Mouse (Mus musculus): Measurements from ENCODE around the gene Ccdc153. TPM values are rescaled to one million over a fixed set of nuclear protein-coding genes. Genes with fewer than 3 reads are reported as not detected.

Ccdc153 gene
- polyA plus RNA-seq, 1 experiment from 2014 or later = not detected

DNA sequence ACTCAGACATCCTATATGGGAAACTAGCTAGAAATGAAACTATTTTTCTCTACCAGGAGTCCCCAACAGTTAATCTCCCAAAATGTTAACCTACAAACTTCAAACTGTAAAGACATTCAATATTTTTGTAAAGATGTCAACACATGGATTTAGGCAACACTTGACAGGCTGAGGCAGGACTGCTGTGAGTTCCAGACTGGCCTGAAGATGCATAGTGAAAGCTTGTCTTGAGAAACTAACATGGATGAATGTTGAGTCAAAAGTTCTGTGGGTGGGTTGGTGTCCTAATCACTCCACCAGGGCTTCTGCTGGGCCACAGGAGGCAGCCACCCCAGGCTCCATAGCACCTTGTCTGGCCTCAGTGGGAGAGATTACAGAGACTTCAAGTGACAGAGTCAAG, 8.9 kb upstream of the Ccdc153 start:
- H3K27me3 ChIP-seq (ENCODE audit: insufficient read depth, low read length) = no peaks in the 10 kb centered on the region
- H3K4me3 ChIP-seq (replicated peaks; ENCODE audit: low read depth, low read length) = no peak overlapping the region
- ATAC-seq (replicated peaks; ENCODE audit: low FRiP score, low read depth) (no peak), DNase-seq (ENCODE audit: low spot score) (no peak)
- no peaks in the 10 kb centered on the region for H3K36me3 ChIP-seq (ENCODE audit: insufficient read depth, low read length)
- no peaks in the 10 kb centered on the region for H3K9me3 ChIP-seq (replicated peaks; ENCODE audit: low read length)
- TF ChIP-seq CTCF (IDR thresholded peaks at IDR 0.05; ENCODE audit: low read depth) = no peak
- H3K9ac ChIP-seq (ENCODE audit: low read depth, low read length) = no peak overlapping the region
- H3K4me2 ChIP-seq (ENCODE audit: low read length) = no peak overlapping the region
- no peaks in the 10 kb centered on the region; the same call in 1 of the 2 replicates for H3K4me1 ChIP-seq (replicated peaks; ENCODE audit: insufficient read depth, low read length)
- no peak overlapping the region for H3K27ac ChIP-seq

DNA sequence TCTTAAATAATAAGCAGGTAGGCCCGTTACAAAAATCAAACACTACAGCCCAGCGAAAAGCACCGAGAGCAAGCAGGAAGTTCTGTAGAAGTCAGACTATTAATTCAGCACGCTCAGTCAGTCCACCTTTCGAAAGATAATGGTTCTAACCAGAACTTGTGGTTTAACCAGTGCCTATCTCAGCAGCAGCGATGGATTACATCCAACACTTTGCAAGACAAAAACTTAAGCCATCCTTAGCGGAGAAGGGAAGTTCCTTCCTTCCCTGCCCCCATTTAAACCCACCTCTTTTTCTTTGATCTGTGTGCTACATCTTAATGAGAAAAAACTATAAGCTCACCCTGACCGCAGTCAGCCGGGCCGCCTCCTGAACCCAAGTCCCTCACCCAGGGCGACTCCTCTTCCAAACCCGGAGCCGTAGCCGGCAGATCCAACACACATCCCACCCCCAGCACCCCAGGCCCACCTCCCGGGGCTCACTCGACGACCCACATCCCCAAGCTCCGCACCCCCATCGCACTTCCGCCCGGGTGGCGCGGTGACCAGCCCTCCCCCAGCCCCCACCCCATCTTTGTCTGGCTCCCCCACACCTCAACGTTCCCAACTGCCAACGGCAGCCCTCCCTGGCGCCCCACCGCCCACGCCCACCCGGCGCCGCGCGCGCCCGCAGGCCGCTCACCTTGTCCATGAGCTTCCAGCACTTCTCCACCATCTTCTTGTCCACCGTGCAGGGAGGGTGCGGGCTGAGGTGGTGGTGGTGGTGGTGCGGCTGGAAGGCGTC, 7.3 kb upstream of the Ccdc153 start:
- peak; percentile 57 for DNase-seq (ENCODE audit: low spot score)
- Histone ChIP-seq H3K27ac (peak overlapping the region; percentile 94), H3K9me3 (replicated peaks; ENCODE audit: low read length) (no peaks in the 10 kb centered on the region), H3K4me3 (replicated peaks; ENCODE audit: low read depth, low read length) (peak overlapping the region; percentile 97), H3K4me1 (replicated peaks; ENCODE audit: insufficient read depth, low read length) (no peaks in the 10 kb centered on the region), H3K36me3 (ENCODE audit: insufficient read depth, low read length) (no peaks in the 10 kb centered on the region), H3K9ac (ENCODE audit: low read depth, low read length) (peak overlapping the region; percentile 88), H3K27me3 (ENCODE audit: insufficient read depth, low read length) (no peaks in the 10 kb centered on the region), H3K4me2 (ENCODE audit: low read length) (peak overlapping the region; percentile 64)
- peak; percentile 71 for ATAC-seq (replicated peaks; ENCODE audit: low FRiP score, low read depth)
- WGBS = under 1% methylated on average over 40 of the region's 40 CpGs
- no peak for TF ChIP-seq CTCF (IDR thresholded peaks at IDR 0.05; ENCODE audit: low read depth)

DNA sequence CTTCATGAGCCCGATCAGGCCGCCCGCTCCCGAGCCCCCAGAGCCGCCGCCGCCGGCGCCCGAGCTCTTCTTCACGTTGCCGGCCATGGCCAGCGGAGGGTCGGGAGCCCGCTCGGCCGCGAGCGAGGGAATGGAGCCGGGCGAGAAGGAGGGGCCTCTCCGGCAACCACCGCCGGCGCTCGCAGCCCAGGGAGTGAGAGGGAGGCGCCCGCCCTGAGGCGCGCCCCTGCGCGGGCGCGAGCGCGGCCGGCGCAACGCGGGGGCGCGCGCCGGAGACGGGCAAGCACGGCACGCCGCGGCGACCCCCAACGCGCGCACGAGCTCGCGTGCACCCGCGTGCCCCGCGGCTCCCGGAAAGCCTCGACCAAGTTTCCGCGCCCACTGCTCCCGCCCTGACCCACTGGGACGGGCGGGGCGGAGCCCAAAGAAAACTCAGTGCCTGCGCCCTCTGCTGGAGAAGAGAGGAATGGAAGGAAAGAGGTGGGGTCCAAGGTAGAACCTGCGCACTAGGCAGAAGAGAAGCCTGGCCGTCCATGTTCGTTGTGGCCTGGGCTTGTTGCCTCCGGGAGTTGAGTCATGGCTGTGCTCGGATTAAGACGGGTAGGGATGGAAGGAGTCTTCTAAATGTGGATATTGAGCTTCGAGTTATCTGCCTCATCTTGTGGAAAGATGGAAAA, 6.5 kb upstream of the Ccdc153 start, which contains the start of gene Cbl:
Gene Cbl (minus strand): TSS at position 248 of the 677 bp plus-strand sequence.
- Histone ChIP-seq H3K9ac (ENCODE audit: low read depth, low read length) (peak within 1 kb of the TSS; percentile 88), H3K4me2 (ENCODE audit: low read length) (peak within 1 kb of the TSS; percentile 64), H3K27ac (peak within 1 kb of the TSS; percentile 94), H3K4me1 (replicated peaks; ENCODE audit: insufficient read depth, low read length) (no peaks in the 10 kb centered on the region), H3K4me3 (replicated peaks; ENCODE audit: low read depth, low read length) (peak within 1 kb of the TSS; percentile 97), H3K9me3 (replicated peaks; ENCODE audit: low read length) (no peaks in the 10 kb centered on the region), H3K27me3 (ENCODE audit: insufficient read depth, low read length) (no peaks in the 10 kb centered on the region), H3K36me3 (ENCODE audit: insufficient read depth, low read length) (no peaks in the 10 kb centered on the region)
- ATAC-seq (replicated peaks; ENCODE audit: low FRiP score, low read depth) (peak; percentile 92), DNase-seq (ENCODE audit: low spot score) (peak; percentile 98)
- peak; percentile 98 for TF ChIP-seq CTCF (IDR thresholded peaks at IDR 0.05; ENCODE audit: low read depth)
- WGBS = under 1% methylated on average over 71 of the region's 76 CpGs

DNA sequence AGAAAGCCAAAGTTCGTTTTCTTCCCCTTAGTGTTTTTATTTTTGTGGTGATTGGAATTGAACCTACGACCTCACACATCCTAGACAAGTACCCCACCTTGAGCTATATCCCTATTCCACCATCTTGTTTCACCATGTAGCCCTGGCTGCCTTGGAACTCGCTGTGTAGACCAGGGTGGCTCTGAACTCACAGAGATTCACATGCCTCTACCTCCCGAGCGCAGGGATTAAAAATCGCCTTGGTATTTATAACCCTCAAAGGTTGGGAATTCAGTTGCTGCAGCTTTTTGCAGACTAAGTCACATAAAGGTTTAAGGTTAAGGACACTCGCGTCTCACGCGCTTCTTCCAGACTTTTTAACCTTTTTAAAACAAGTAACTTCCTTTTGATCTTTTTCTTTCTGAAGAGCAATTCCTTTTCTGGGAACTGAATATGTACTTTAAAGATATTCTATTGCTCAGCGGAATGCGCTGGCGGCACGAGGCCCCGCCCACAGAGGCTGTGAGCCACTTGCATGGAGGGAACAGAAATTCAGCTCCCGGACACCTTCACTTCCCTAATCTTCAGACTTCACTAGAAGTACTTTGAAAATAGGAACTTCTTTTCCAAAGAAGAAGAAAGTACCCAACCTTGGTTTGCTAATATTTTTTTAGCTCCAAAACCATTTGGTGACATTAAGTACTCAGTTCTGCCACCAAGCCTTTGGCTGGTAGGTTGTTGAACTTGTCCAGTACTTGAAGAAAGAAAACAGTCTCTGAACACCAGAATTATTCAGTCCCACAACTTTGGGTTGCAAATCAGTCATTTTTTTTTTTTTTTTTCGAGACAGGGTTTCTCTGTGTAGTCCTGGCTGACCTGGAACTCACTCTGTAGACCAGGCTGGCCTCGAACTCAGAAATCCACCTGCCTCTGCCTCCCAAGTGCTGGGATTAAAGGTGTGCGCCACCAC, 5.7 kb upstream of the Ccdc153 start:
- Histone ChIP-seq H3K4me1 (replicated peaks; ENCODE audit: insufficient read depth, low read length) (no peaks in the 10 kb centered on the region), H3K4me3 (replicated peaks; ENCODE audit: low read depth, low read length) (peak overlapping the region; percentile 97), H3K9ac (ENCODE audit: low read depth, low read length) (no peak overlapping the region; the same call in 1 of the 2 replicates), H3K4me2 (ENCODE audit: low read length) (peak overlapping the region; percentile 53), H3K27ac (peak overlapping the region; percentile 72), H3K9me3 (replicated peaks; ENCODE audit: low read length) (no peaks in the 10 kb centered on the region), H3K27me3 (ENCODE audit: insufficient read depth, low read length) (no peaks in the 10 kb centered on the region), H3K36me3 (ENCODE audit: insufficient read depth, low read length) (no peaks in the 10 kb centered on the region)
- DNase-seq (ENCODE audit: low spot score) = peak; percentile 69
- ATAC-seq (replicated peaks; ENCODE audit: low FRiP score, low read depth) = peak; percentile 8; the same call in 1 of the 2 replicates
- WGBS = 24% methylated on average over 19 of the region's 19 CpGs
- TF ChIP-seq CTCF (IDR thresholded peaks at IDR 0.05; ENCODE audit: low read depth) = no peak

DNA sequence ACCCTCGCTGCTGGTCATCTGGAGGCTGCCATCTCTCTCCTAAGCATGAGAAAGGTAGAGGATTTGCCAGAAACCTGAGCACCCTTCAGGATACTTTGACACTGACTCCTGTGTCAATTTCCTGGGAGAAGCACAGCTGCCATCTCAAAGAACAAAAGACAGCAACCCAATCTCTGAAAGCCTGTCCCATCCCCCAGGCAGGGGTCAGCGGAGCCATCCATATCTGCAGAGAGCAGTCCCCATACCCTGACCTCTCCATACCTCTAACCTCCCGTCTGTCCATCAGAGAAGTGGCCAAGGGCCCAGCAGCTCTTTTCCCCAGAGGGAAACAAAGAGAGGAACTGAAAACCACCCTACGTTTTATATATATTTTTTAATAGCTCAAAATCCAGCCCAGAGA, 3.9 kb upstream of the Ccdc153 start:
- no peaks in the 10 kb centered on the region for H3K9me3 ChIP-seq (replicated peaks; ENCODE audit: low read length)
- WGBS = 41% methylated on average over 4 of the region's 4 CpGs
- no peak for TF ChIP-seq CTCF (IDR thresholded peaks at IDR 0.05; ENCODE audit: low read depth)
- H3K9ac ChIP-seq (ENCODE audit: low read depth, low read length) = 0 out of 2 replicates have a peak overlapping the region, but pooled peaks have one; percentile 28
- DNase-seq (ENCODE audit: low spot score) = peak; percentile 31
- no peak for ATAC-seq (replicated peaks; ENCODE audit: low FRiP score, low read depth)
- H3K27ac ChIP-seq = peak overlapping the region; percentile 71
- H3K4me2 ChIP-seq (ENCODE audit: low read length) = no peak overlapping the region
- H3K27me3 ChIP-seq (ENCODE audit: insufficient read depth, low read length) = no peaks in the 10 kb centered on the region
- H3K36me3 ChIP-seq (ENCODE audit: insufficient read depth, low read length) = no peaks in the 10 kb centered on the region
- H3K4me1 ChIP-seq (replicated peaks; ENCODE audit: insufficient read depth, low read length) = no peaks in the 10 kb centered on the region
- H3K4me3 ChIP-seq (replicated peaks; ENCODE audit: low read depth, low read length) = no peak overlapping the region

DNA sequence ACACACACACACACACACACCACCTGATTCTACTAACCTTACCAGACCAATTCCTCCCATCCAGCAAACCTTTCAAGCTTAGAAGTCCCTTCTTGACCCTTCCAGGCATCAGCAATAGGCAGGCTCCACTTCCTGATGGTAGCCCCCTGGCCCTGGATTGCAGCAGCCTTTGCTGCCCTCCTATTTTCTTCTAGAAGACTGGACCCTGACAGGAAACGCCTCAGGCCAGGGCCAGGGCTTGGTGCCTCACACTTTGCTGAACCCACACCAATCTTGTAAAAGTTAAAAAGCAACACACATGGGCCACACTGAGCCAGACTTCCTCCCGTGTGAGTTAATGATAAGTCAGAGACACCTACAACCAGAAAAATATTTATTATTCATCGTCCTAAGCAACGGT, 3.3 kb upstream of the Ccdc153 start:
- DNase-seq (ENCODE audit: low spot score) (no peak), ATAC-seq (replicated peaks; ENCODE audit: low FRiP score, low read depth) (no peak)
- H3K9ac ChIP-seq (ENCODE audit: low read depth, low read length) = no peak overlapping the region
- no peak overlapping the region for H3K4me2 ChIP-seq (ENCODE audit: low read length)
- peak overlapping the region; percentile 71 for H3K27ac ChIP-seq
- 38% methylated on average over 4 of the region's 4 CpGs for WGBS
- H3K36me3 ChIP-seq (ENCODE audit: insufficient read depth, low read length) = no peaks in the 10 kb centered on the region
- H3K27me3 ChIP-seq (ENCODE audit: insufficient read depth, low read length) = no peaks in the 10 kb centered on the region
- no peak for TF ChIP-seq CTCF (IDR thresholded peaks at IDR 0.05; ENCODE audit: low read depth)
- no peaks in the 10 kb centered on the region for H3K9me3 ChIP-seq (replicated peaks; ENCODE audit: low read length)
- no peak overlapping the region for H3K4me3 ChIP-seq (replicated peaks; ENCODE audit: low read depth, low read length)
- H3K4me1 ChIP-seq (replicated peaks; ENCODE audit: insufficient read depth, low read length) = no peaks in the 10 kb centered on the region

Measured in kidney, postnatal 0 days (tissue).